Mouse (Mus musculus) liver, embryonic 11.5 days (tissue): ENCODE data around the gene Olfr1089. TPM values are rescaled to one million over a fixed set of nuclear protein-coding genes. Genes with fewer than 3 reads are reported as not detected.

Experiments
- ATAC-seq: fragments of 200-750 bp; cut with Nextera tagmentation; replicated peaks from 2 replicates; pipeline ENCODE4 v1.8.0; 2017; ENCODE audit warnings: moderate number of reproducible peaks, mild to moderate bottlenecking, moderate TSS enrichment, moderate library complexity; ENCODE audit not compliant: low FRiP score
- DNase-seq: peaks from one replicate; pipeline ENCODE4 v3.0.0-alpha.2; 2017; ENCODE audit warnings: low spot score
- H3K27ac ChIP-seq: fragments of 300-500 bp; sonication (generic); 2 replicates; pipeline ENCODE4 v1.5.1; 2014; ENCODE audit warnings: mild to moderate bottlenecking, low read depth, low read length, control low read depth
- H3K27me3 ChIP-seq: fragments of 300-500 bp; sonication (generic); replicated peaks from 2 replicates; pipeline ENCODE4 v1.6.1; 2014; ENCODE audit warnings: low read length, mixed read lengths; ENCODE audit not compliant: control insufficient read depth, insufficient read depth
- H3K36me3 ChIP-seq: fragments of 300-500 bp; sonication (generic); 2 replicates; pipeline ENCODE4 v1.6.1; 2014; ENCODE audit warnings: mild to moderate bottlenecking, low read length, moderate library complexity, mixed read lengths; ENCODE audit not compliant: control insufficient read depth, insufficient read depth
- H3K4me1 ChIP-seq: fragments of 300-500 bp; sonication (generic); replicated peaks from 2 replicates; pipeline ENCODE4 v1.6.1; 2014; ENCODE audit warnings: low read length, mixed read lengths; ENCODE audit not compliant: control insufficient read depth, insufficient read depth
- H3K4me2 ChIP-seq: fragments of 300-500 bp; sonication (generic); 2 replicates; pipeline ENCODE4 v1.6.1; 2014; ENCODE audit warnings: mild to moderate bottlenecking, control low read depth, moderate library complexity
- H3K4me3 ChIP-seq: fragments of 300-500 bp; sonication (generic); 2 replicates; pipeline ENCODE4 v1.5.1; 2014; ENCODE audit warnings: low read depth, low read length, control low read depth
- H3K9ac ChIP-seq: fragments of 300-500 bp; sonication (generic); 2 replicates; pipeline ENCODE4 v1.6.1; 2014; ENCODE audit warnings: low read depth, low read length, control low read depth
- H3K9me3 ChIP-seq: fragments of 300-500 bp; sonication (generic); 2 replicates; pipeline ENCODE4 v1.6.1; 2016; ENCODE audit warnings: low read length, inconsistent platforms, mixed read lengths; ENCODE audit not compliant: control insufficient read depth
- WGBS: fragments of 180-500 bp; shearing (Covaris S2); extraction: QIAGEN DNeasy Blood & Tissue Kit; methylation state at CpG from one replicate; pipeline ENCODE4 v1.1.7; 2014; 5-methylcytosine and 5-hydroxymethylcytosine counted together
- polyA plus RNA-seq: library from polyadenylated mRNA; unstranded; fragments of >200 nt; fragmentation: Nextera tagmentation; extraction: Ambion mirVana; gene quantifications from 2 replicates; pipeline ENCODE4 v1.2.1, GENCODE M21; 2014

The Olfr1089 gene
- not detected in 2 replicates for polyA plus RNA-seq

- Histone ChIP-seq H3K36me3 (no peaks in the 10 kb centered on the region), H3K4me2 (no peak within 1 kb of the TSS), H3K27ac (no peak within 1 kb of the TSS), H3K9me3 (no peaks in the 10 kb centered on the region), H3K4me1 (no peaks in the 10 kb centered on the region), H3K4me3 (no peak within 1 kb of the TSS), H3K27me3 (no peaks in the 10 kb centered on the region), H3K9ac (no peak within 1 kb of the TSS)
- ATAC-seq (no peak), DNase-seq (no peak)
Measured at GRCm38 (mm10) chr2:86733601-86734000, at the start of gene Olfr1089. TSS of gene Olfr1089 (minus strand) at chr2:86733701.

DNA sequence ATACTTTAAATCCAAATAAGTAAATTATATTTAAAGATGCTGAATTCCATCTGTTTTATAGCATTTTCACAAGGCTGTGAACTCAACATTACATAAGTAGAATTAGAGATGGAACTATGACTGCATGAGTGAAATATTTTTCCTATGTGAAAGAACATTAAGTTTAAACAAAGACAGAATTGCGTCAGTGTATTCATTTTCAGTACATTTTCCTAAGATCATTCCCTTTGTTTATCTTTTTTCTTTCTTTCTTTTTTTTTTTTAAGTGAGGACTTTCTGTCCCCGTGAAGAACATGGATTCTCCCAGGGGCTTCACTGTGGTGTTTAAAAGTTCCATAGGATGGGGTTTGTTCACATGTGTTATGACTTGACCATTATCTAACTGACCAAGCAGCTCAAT lies 48.7 kb upstream of the Olfr1089 start, which contains the start of gene Olfr1093:
TSS of gene Olfr1093 (plus strand) at position 301 of the 400 bp plus-strand sequence.
- WGBS, result 81% methylated on average over 2 of the region's 2 CpGs
- DNase-seq, result no peak
- H3K4me3 ChIP-seq, result no peak within 1 kb of the TSS

GRCm38 (mm10) chr2:86761050-86761449 lies 27.5 kb upstream of the Olfr1089 start:
- no peak overlapping the region for H3K9ac ChIP-seq
- 92% methylated on average over 6 of the region's 6 CpGs for WGBS
- H3K36me3 ChIP-seq, result no peaks in the 10 kb centered on the region
- DNase-seq, result no peak
- H3K4me3 ChIP-seq, result no peak overlapping the region
- no peak overlapping the region for H3K27ac ChIP-seq
- ATAC-seq, result no peak
- no peak overlapping the region for H3K4me2 ChIP-seq
- H3K4me1 ChIP-seq, result no peaks in the 10 kb centered on the region
- no peaks in the 10 kb centered on the region for H3K9me3 ChIP-seq
- no peaks in the 10 kb centered on the region for H3K27me3 ChIP-seq

More for the DNA sequence above, 48.7 kb upstream of the Olfr1089 start, which contains the start of gene Olfr1093:
- Histone ChIP-seq H3K36me3 (no peaks in the 10 kb centered on the region), H3K4me1 (no peaks in the 10 kb centered on the region), H3K9ac (no peak within 1 kb of the TSS), H3K27me3 (no peaks in the 10 kb centered on the region), H3K4me2 (no peak within 1 kb of the TSS), H3K9me3 (no peaks in the 10 kb centered on the region), H3K27ac (no peak within 1 kb of the TSS)
- ATAC-seq, result no peak

GRCm38 (mm10) chr2:86758893-86759292 lies 25.4 kb upstream of the Olfr1089 start, which contains the start of gene Olfr1090:
TSS of gene Olfr1090 (minus strand) at chr2:86758993.
- Histone ChIP-seq H3K4me1 (no peaks in the 10 kb centered on the region), H3K4me3 (no peak within 1 kb of the TSS), H3K27me3 (no peaks in the 10 kb centered on the region), H3K9me3 (no peaks in the 10 kb centered on the region), H3K9ac (no peak within 1 kb of the TSS), H3K27ac (no peak within 1 kb of the TSS), H3K4me2 (no peak within 1 kb of the TSS), H3K36me3 (no peaks in the 10 kb centered on the region)
- ATAC-seq (no peak), DNase-seq (no peak)
- WGBS, result 87% methylated on average over 1 of the region's 1 CpGs

DNA sequence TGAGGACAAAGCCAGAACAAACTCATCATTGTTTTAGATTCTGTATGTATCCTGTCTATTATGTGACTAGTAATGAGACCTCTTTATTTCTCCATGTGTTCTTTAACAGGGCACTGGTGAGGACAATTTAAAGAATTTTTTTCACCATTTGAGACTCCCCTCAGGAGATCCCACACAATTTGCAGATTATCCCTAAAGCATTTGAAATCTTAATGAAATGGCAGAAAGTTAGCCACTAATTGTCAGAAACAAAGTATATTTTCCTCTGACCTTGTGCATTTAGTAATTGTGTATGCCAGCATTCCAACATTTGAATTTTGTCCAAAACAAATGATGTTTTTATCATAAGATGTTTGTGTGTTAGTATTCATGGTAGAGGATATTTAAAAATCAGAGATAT lies 35.2 kb downstream of the Olfr1089 start, which contains the start of gene Olfr1087:
TSS of gene Olfr1087 (minus strand) at position 101 of the 400 bp plus-strand sequence.
- Histone ChIP-seq H3K4me1 (no peaks in the 10 kb centered on the region), H3K27me3 (no peaks in the 10 kb centered on the region), H3K27ac (no peak within 1 kb of the TSS), H3K36me3 (no peaks in the 10 kb centered on the region), H3K9ac (no peak within 1 kb of the TSS), H3K4me3 (no peak within 1 kb of the TSS), H3K4me2 (no peak within 1 kb of the TSS), H3K9me3 (no peaks in the 10 kb centered on the region)
- ATAC-seq (no peak), DNase-seq (no peak)

Other genes starting within 250 kb of the Olfr1089 start
- gene Olfr228, start 246.3 kb downstream of the Olfr1089 start, polyA plus RNA-seq, result not detected in 2 replicates
- not detected in 2 replicates for gene Olfr1076, start 225.2 kb downstream of the Olfr1089 start, polyA plus RNA-seq
- not detected in 2 replicates for gene Olfr1079, start 191.2 kb downstream of the Olfr1089 start, polyA plus RNA-seq
- not detected in 2 replicates for gene Olfr1080, start 175.5 kb downstream of the Olfr1089 start, polyA plus RNA-seq
- not detected in 2 replicates for gene Olfr1082, start 134.7 kb downstream of the Olfr1089 start, polyA plus RNA-seq
- not detected in 2 replicates for gene Olfr1084, start 94.0 kb downstream of the Olfr1089 start, polyA plus RNA-seq
- gene Olfr1085, start 71.7 kb downstream of the Olfr1089 start, polyA plus RNA-seq, result not detected in 2 replicates
- not detected in 2 replicates for gene Olfr1086, start 53.6 kb downstream of the Olfr1089 start, polyA plus RNA-seq
- not detected in 2 replicates for gene Olfr1087, start 35.3 kb downstream of the Olfr1089 start, polyA plus RNA-seq
- gene Olfr1090, start 25.3 kb upstream of the Olfr1089 start, polyA plus RNA-seq, result not detected in 2 replicates
- not detected in 2 replicates for gene Olfr1093, start 48.8 kb upstream of the Olfr1089 start, polyA plus RNA-seq
- gene Olfr141, start 76.3 kb upstream of the Olfr1089 start, polyA plus RNA-seq, result not detected in 2 replicates
- gene Olfr1094, start 91.0 kb upstream of the Olfr1089 start, polyA plus RNA-seq, result not detected in 2 replicates
- gene Olfr1095, start 118.0 kb upstream of the Olfr1089 start, polyA plus RNA-seq, result not detected in 2 replicates
- not detected in 2 replicates for gene Gm13723, start 141.1 kb upstream of the Olfr1089 start, polyA plus RNA-seq
- not detected in 2 replicates for gene Olfr1097, start 158.5 kb upstream of the Olfr1089 start, polyA plus RNA-seq
- not detected in 2 replicates for gene Olfr1098, start 190.8 kb upstream of the Olfr1089 start, polyA plus RNA-seq
- not detected in 2 replicates for gene Olfr1099, start 227.0 kb upstream of the Olfr1089 start, polyA plus RNA-seq
- not detected in 2 replicates for gene Olfr1100, start 246.3 kb upstream of the Olfr1089 start, polyA plus RNA-seq